Mouse (Mus musculus): ENCODE data around the gene AC129217.1. TPM values are rescaled to one million over a fixed set of nuclear protein-coding genes. Genes with fewer than 3 reads are reported as not detected.

The AC129217.1 gene
- polyA plus RNA-seq (2016; fragmentation: Nextera tagmentation; extraction: Ambion mirVana) = not detected in 2 replicates

GRCm38 (mm10) chr19:8829660-8830059 is at the start of gene AC129217.1:
AC129217.1 (plus strand) TSS chr19:8829773.
- H3K4me2 ChIP-seq = no peak within 1 kb of the TSS
- H3K9me3 ChIP-seq (replicated peaks) = no peaks in the 10 kb centered on the region
- no peak within 1 kb of the TSS for H3K4me3 ChIP-seq
- WGBS = 88% methylated on average over 8 of the region's 8 CpGs
- ATAC-seq (ENCODE audit: insufficient number of reproducible peaks, low FRiP score) = no peak
- no peaks in the 10 kb centered on the region for H3K27me3 ChIP-seq (replicated peaks)
- H3K27ac ChIP-seq (ENCODE audit: poor library complexity, severe bottlenecking) = no peak within 1 kb of the TSS
- no peak within 1 kb of the TSS for H3K9ac ChIP-seq
- H3K4me1 ChIP-seq (replicated peaks) = no peaks in the 10 kb centered on the region
- H3K36me3 ChIP-seq = peaks cover 97% of the 10 kb centered on the region

GRCm38 (mm10) chr19:8786008-8786781 is 43.4 kb upstream of the AC129217.1 start, which contains the start of gene Taf6l:
Taf6l (minus strand) TSS chr19:8786417.
- Histone ChIP-seq H3K27ac (ENCODE audit: poor library complexity, severe bottlenecking) (peak within 1 kb of the TSS; percentile 85), H3K4me3 (peak within 1 kb of the TSS; percentile 90), H3K4me2 (peak within 1 kb of the TSS; percentile 85), H3K27me3 (replicated peaks) (no peaks in the 10 kb centered on the region), H3K9ac (peak within 1 kb of the TSS; percentile 84), H3K36me3 (peaks cover 38% of the 10 kb centered on the region), H3K4me1 (replicated peaks) (peaks cover 9% of the 10 kb centered on the region), H3K9me3 (replicated peaks) (no peaks in the 10 kb centered on the region)
- WGBS = under 1% methylated on average over 32 of the region's 32 CpGs
- ATAC-seq (ENCODE audit: insufficient number of reproducible peaks, low FRiP score) = peak; percentile 100

GRCm38 (mm10) chr19:8788521-8788920 is 41.1 kb upstream of the AC129217.1 start:
- Histone ChIP-seq H3K4me3 (no peak overlapping the region), H3K36me3 (peaks cover 29% of the 10 kb centered on the region), H3K4me1 (replicated peaks) (peaks cover 9% of the 10 kb centered on the region), H3K27me3 (replicated peaks) (no peaks in the 10 kb centered on the region), H3K4me2 (no peak overlapping the region), H3K9me3 (replicated peaks) (no peaks in the 10 kb centered on the region), H3K9ac (no peak overlapping the region), H3K27ac (ENCODE audit: poor library complexity, severe bottlenecking) (no peak overlapping the region)
- 32% methylated on average over 3 of the region's 3 CpGs for WGBS
- no peak for ATAC-seq (ENCODE audit: insufficient number of reproducible peaks, low FRiP score)

- peaks cover 30% of the 10 kb centered on the region for H3K36me3 ChIP-seq
- H3K27ac ChIP-seq (ENCODE audit: poor library complexity, severe bottlenecking) = no peak overlapping the region
- no peak overlapping the region for H3K9ac ChIP-seq
- no peak for ATAC-seq (ENCODE audit: insufficient number of reproducible peaks, low FRiP score)
- no peak overlapping the region for H3K4me2 ChIP-seq
- H3K27me3 ChIP-seq (replicated peaks) = no peaks in the 10 kb centered on the region
- H3K4me1 ChIP-seq (replicated peaks) = peaks cover 9% of the 10 kb centered on the region
- no peak overlapping the region for H3K4me3 ChIP-seq
- WGBS = 55% methylated on average over 1 of the region's 1 CpGs
- H3K9me3 ChIP-seq (replicated peaks) = no peaks in the 10 kb centered on the region
These were observed 40.4 kb upstream of the AC129217.1 start for GRCm38 (mm10) chr19:8789171-8789570.

- Histone ChIP-seq H3K27me3 (replicated peaks) (no peaks in the 10 kb centered on the region), H3K27ac (ENCODE audit: poor library complexity, severe bottlenecking) (no peak overlapping the region), H3K9me3 (replicated peaks) (no peaks in the 10 kb centered on the region), H3K4me3 (no peak overlapping the region), H3K4me1 (replicated peaks) (peaks cover 6% of the 10 kb centered on the region), H3K9ac (no peak overlapping the region), H3K4me2 (no peak overlapping the region), H3K36me3 (peaks cover 38% of the 10 kb centered on the region)
- ATAC-seq (ENCODE audit: insufficient number of reproducible peaks, low FRiP score) = no peak
- WGBS = 70% methylated on average over 7 of the region's 7 CpGs
These were observed 39.4 kb upstream of the AC129217.1 start for GRCm38 (mm10) chr19:8790171-8790570.

GRCm38 (mm10) chr19:8798264-8798946 is 31.2 kb upstream of the AC129217.1 start, which contains the start of gene Polr2g:
Polr2g (minus strand) TSS chr19:8798577.
- peak within 1 kb of the TSS; percentile 69 for H3K27ac ChIP-seq (ENCODE audit: poor library complexity, severe bottlenecking)
- 1% methylated on average over 25 of the region's 25 CpGs for WGBS
- H3K9ac ChIP-seq = peak within 1 kb of the TSS; percentile 89
- no peaks in the 10 kb centered on the region for H3K27me3 ChIP-seq (replicated peaks)
- no peaks in the 10 kb centered on the region for H3K9me3 ChIP-seq (replicated peaks)
- peaks cover 28% of the 10 kb centered on the region for H3K36me3 ChIP-seq
- peaks cover 14% of the 10 kb centered on the region for H3K4me1 ChIP-seq (replicated peaks)
- peak within 1 kb of the TSS; percentile 85 for H3K4me2 ChIP-seq
- peak; percentile 84 for ATAC-seq (ENCODE audit: insufficient number of reproducible peaks, low FRiP score)
- H3K4me3 ChIP-seq = peak within 1 kb of the TSS; percentile 82

- Histone ChIP-seq H3K9ac (no peak overlapping the region), H3K4me3 (no peak overlapping the region)
- no peak for ATAC-seq (ENCODE audit: insufficient number of reproducible peaks, low FRiP score)
These were observed 30.6 kb upstream of the AC129217.1 start for GRCm38 (mm10) chr19:8798947-8799315.

GRCm38 (mm10) chr19:8802130-8802821 is 27.3 kb upstream of the AC129217.1 start, which contains the start of gene Zbtb3:
Zbtb3 (plus strand) TSS chr19:8802555.
- H3K9ac ChIP-seq = peak within 1 kb of the TSS; percentile 64
- peak within 1 kb of the TSS; percentile 72 for H3K4me2 ChIP-seq
- peak within 1 kb of the TSS; percentile 67 for H3K4me3 ChIP-seq
- no peaks in the 10 kb centered on the region for H3K27me3 ChIP-seq (replicated peaks)
- peaks cover 17% of the 10 kb centered on the region for H3K4me1 ChIP-seq (replicated peaks)
- no peaks in the 10 kb centered on the region for H3K9me3 ChIP-seq (replicated peaks)
- H3K27ac ChIP-seq (ENCODE audit: poor library complexity, severe bottlenecking) = peak within 1 kb of the TSS; percentile 69
- peak; percentile 97 for ATAC-seq (ENCODE audit: insufficient number of reproducible peaks, low FRiP score)
- peaks cover 28% of the 10 kb centered on the region for H3K36me3 ChIP-seq
- under 1% methylated on average over 29 of the region's 30 CpGs for WGBS

More at GRCm38 (mm10) chr19:8798947-8799315, 30.6 kb upstream of the AC129217.1 start:
- Histone ChIP-seq H3K4me2 (peak overlapping the region; percentile 85; the same call in 1 of the 2 replicates), H3K36me3 (peaks cover 25% of the 10 kb centered on the region), H3K27me3 (replicated peaks) (no peaks in the 10 kb centered on the region), H3K9me3 (replicated peaks) (no peaks in the 10 kb centered on the region), H3K27ac (ENCODE audit: poor library complexity, severe bottlenecking) (no peak overlapping the region), H3K4me1 (replicated peaks) (peaks cover 20% of the 10 kb centered on the region)

GRCm38 (mm10) chr19:8803204-8803780 is 26.3 kb upstream of the AC129217.1 start:
- 85% methylated on average over 9 of the region's 9 CpGs for WGBS
- no peaks in the 10 kb centered on the region for H3K9me3 ChIP-seq (replicated peaks)
- no peaks in the 10 kb centered on the region for H3K27me3 ChIP-seq (replicated peaks)
- H3K4me1 ChIP-seq (replicated peaks) = peaks cover 12% of the 10 kb centered on the region
- peak overlapping the region; percentile 72 for H3K4me2 ChIP-seq
- no peak overlapping the region for H3K27ac ChIP-seq (ENCODE audit: poor library complexity, severe bottlenecking)
- H3K4me3 ChIP-seq = 0 out of 2 replicates have a peak overlapping the region, but pooled peaks have one; percentile 67
- peaks cover 38% of the 10 kb centered on the region for H3K36me3 ChIP-seq
- no peak for ATAC-seq (ENCODE audit: insufficient number of reproducible peaks, low FRiP score)
- no peak overlapping the region for H3K9ac ChIP-seq

- peaks cover 43% of the 10 kb centered on the region for H3K36me3 ChIP-seq
- H3K9ac ChIP-seq = no peak overlapping the region
- no peak overlapping the region for H3K4me2 ChIP-seq
- no peaks in the 10 kb centered on the region for H3K27me3 ChIP-seq (replicated peaks)
- H3K9me3 ChIP-seq (replicated peaks) = no peaks in the 10 kb centered on the region
- H3K27ac ChIP-seq (ENCODE audit: poor library complexity, severe bottlenecking) = no peak overlapping the region
- 86% methylated on average over 11 of the region's 11 CpGs for WGBS
- peaks cover 12% of the 10 kb centered on the region for H3K4me1 ChIP-seq (replicated peaks)
- ATAC-seq (ENCODE audit: insufficient number of reproducible peaks, low FRiP score) = no peak
- no peak overlapping the region for H3K4me3 ChIP-seq
These were observed 25.5 kb upstream of the AC129217.1 start for GRCm38 (mm10) chr19:8803879-8804660.

Data from heart, embryonic 12.5 days (tissue).